Mouse (Mus musculus) limb, embryonic 15.5 days (tissue): ENCODE results near the gene Hps3. TPM values are rescaled to one million over a fixed set of nuclear protein-coding genes. Genes with fewer than 3 reads are reported as not detected.

Experiments
- ATAC-seq: fragments of 200-750 bp; cut with Nextera tagmentation; 2 replicates; pipeline ENCODE4 v1.8.0; 2017; ENCODE audit warnings: low read depth, moderate TSS enrichment; ENCODE audit not compliant: insufficient number of reproducible peaks, low FRiP score, low TSS enrichment
- H3K27ac ChIP-seq: fragments of 300-500 bp; sonication (generic); 2 replicates; pipeline ENCODE4 v1.5.1; 2015; ENCODE audit warnings: moderate library complexity, mild to moderate bottlenecking, inconsistent platforms
- H3K27me3 ChIP-seq: fragments of 300-500 bp; sonication (generic); 2 replicates; pipeline ENCODE4 v1.6.1; 2015; ENCODE audit warnings: inconsistent platforms
- H3K36me3 ChIP-seq: fragments of 300-500 bp; sonication (generic); 2 replicates; pipeline ENCODE4 v1.6.1; 2015; ENCODE audit warnings: inconsistent platforms
- H3K4me1 ChIP-seq: fragments of 300-500 bp; sonication (generic); 2 replicates; pipeline ENCODE4 v1.6.1; 2015; ENCODE audit warnings: inconsistent platforms
- H3K4me2 ChIP-seq: fragments of 300-500 bp; sonication (generic); 2 replicates; pipeline ENCODE4 v1.6.1; 2015; ENCODE audit warnings: mild to moderate bottlenecking, inconsistent platforms
- H3K4me3 ChIP-seq: fragments of 300-500 bp; sonication (generic); 2 replicates; pipeline ENCODE4 v1.5.1; 2015; ENCODE audit warnings: mild to moderate bottlenecking, inconsistent platforms
- H3K9ac ChIP-seq: fragments of 300-500 bp; sonication (generic); 2 replicates; pipeline ENCODE4 v1.6.1; 2015; ENCODE audit warnings: inconsistent platforms
- H3K9me3 ChIP-seq: fragments of 300-500 bp; sonication (generic); 2 replicates; pipeline ENCODE4 v1.6.1; 2016; ENCODE audit warnings: inconsistent platforms
- WGBS: fragments of 180-500 bp; shearing (Covaris S2); methylation state at CpG from one replicate; pipeline ENCODE4 v1.1.7; 2015; 5-methylcytosine and 5-hydroxymethylcytosine counted together
- polyA plus RNA-seq: library from polyadenylated mRNA; unstranded; fragments of >200 nt; fragmentation: Nextera tagmentation; extraction: Ambion mirVana; gene quantifications from 2 replicates; pipeline ENCODE4 v1.2.1, GENCODE M21; 2015

Gene Hps3
- polyA plus RNA-seq, 1 experiment from 2014 or later = 9.3 TPM

DNA sequence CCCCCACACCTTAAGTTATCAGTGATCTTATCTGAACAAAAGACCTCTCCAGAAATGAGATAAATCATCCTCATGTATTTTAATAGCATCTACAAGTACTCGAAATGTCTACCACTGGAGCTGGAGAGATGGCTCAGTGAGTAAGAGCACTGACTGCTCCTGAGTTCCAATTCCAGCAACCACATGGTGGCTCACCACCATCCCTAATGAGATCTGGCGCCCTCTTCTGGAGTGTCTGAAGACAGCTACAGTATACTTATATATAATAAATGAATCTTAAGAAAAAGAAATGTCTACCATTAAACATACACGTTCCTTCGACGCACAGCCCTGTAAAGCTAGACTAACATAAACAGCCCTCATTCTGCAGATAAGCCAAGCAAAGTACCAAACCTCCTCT is 32.3 kb downstream of the Hps3 start:
- Histone ChIP-seq H3K4me3 (no peak overlapping the region), H3K9me3 (no peaks in the 10 kb centered on the region), H3K36me3 (peaks cover 8% of the 10 kb centered on the region), H3K4me1 (no peaks in the 10 kb centered on the region), H3K27me3 (no peaks in the 10 kb centered on the region), H3K27ac (no peak overlapping the region), H3K4me2 (no peak overlapping the region), H3K9ac (no peak overlapping the region)
- ATAC-seq = no peak
- WGBS = 79% methylated on average over 5 of the region's 5 CpGs

DNA sequence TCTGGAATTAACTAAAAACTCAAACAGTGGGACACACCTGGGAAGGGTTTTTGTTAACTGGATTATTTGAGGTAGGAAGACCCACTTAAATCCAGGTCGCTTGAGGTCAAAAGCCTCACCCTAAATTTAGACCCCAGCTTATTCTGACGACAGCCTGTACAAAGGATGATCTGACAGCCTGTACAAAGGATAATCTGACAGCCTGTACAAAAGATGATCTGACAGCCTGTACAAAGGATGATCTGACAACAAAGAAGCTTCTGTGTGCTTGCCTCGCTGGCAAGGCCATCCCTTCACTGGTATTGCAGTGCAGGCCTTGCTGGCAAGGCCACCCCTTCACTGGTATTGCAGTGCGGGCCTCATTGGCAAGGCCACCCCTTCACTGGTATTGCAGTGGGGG is 34.3 kb downstream of the Hps3 start:
- WGBS = 86% methylated on average over 4 of the region's 4 CpGs
- ATAC-seq = no peak
- Histone ChIP-seq H3K4me3 (no peak overlapping the region), H3K9ac (no peak overlapping the region), H3K4me2 (no peak overlapping the region), H3K36me3 (peaks cover 12% of the 10 kb centered on the region), H3K9me3 (no peaks in the 10 kb centered on the region), H3K27ac (no peak overlapping the region), H3K4me1 (no peaks in the 10 kb centered on the region), H3K27me3 (no peaks in the 10 kb centered on the region)

DNA sequence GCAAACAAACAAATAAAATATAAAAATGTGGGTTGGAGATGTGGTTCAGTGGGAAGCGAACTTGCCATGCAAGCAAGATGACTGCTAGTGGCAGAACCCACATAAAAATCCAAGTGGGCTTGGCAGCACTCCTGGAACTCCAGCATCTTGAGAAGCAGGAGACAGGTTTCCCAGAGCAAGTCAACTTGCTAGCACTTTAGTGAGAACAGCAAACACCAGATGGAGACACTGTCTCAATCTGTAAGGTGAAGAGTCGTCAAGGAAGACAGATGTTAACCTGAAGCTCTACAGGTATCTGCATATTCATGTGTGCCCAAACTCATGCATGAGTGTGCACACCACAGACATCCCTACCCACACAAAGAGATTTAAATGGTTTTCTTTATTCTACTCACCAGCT is 35.6 kb downstream of the Hps3 start:
- no peak overlapping the region for H3K9ac ChIP-seq
- no peaks in the 10 kb centered on the region for H3K9me3 ChIP-seq
- no peak overlapping the region for H3K27ac ChIP-seq
- H3K36me3 ChIP-seq = peaks cover 12% of the 10 kb centered on the region
- no peak overlapping the region for H3K4me2 ChIP-seq
- no peak for ATAC-seq
- WGBS = 86% methylated on average over 2 of the region's 2 CpGs
- no peaks in the 10 kb centered on the region for H3K4me1 ChIP-seq
- H3K4me3 ChIP-seq = no peak overlapping the region
- no peaks in the 10 kb centered on the region for H3K27me3 ChIP-seq

DNA sequence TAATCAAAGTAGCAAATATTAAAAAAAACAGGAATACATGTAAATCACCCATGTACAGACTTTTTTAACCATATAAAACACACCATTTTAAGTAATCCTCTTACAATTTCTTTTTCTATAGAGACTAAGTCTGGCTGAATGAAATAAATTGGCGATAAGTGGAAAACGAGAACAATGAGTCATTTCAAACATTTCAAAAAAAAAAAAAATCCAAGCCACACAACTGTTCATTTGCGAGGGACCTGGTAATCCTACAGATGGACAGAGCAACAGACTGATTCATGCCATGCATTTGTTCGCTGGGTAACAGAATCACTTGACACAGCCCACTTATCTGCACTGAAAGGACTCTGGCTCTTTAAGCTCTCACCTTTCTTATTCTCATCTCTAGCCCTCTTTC is 42.7 kb downstream of the Hps3 start:
- H3K9ac ChIP-seq = no peak overlapping the region
- H3K9me3 ChIP-seq = no peaks in the 10 kb centered on the region
- no peak overlapping the region for H3K27ac ChIP-seq
- no peaks in the 10 kb centered on the region for H3K27me3 ChIP-seq
- no peaks in the 10 kb centered on the region for H3K4me1 ChIP-seq
- H3K4me2 ChIP-seq = no peak overlapping the region
- peaks cover 4% of the 10 kb centered on the region for H3K36me3 ChIP-seq
- 74% methylated on average over 4 of the region's 4 CpGs for WGBS
- no peak overlapping the region for H3K4me3 ChIP-seq
- no peak for ATAC-seq

DNA sequence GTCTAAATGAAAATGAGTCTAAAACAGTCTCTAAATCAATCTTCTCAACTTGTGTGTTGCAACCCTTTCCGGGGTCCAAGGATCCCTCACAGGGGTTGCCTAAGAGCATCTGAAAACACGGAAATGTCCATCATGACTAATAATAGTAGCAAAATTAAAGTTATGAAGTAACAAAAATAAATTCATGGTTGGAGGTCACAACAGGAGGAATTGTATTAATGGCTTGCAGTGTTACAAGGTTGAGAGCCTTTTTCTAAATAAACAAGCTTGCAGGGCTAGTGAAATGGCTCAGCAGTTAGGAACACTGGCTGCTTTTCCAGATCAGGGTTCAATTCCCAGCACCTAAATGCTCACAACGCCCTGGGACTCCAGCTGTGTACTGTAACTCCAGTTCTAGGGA is 45.1 kb downstream of the Hps3 start:
- Histone ChIP-seq H3K27ac (no peak overlapping the region), H3K9me3 (no peaks in the 10 kb centered on the region), H3K4me2 (no peak overlapping the region), H3K4me1 (no peaks in the 10 kb centered on the region), H3K27me3 (no peaks in the 10 kb centered on the region), H3K4me3 (no peak overlapping the region), H3K36me3 (no peaks in the 10 kb centered on the region), H3K9ac (no peak overlapping the region)
- WGBS = 70% methylated on average over 3 of the region's 3 CpGs
- no peak for ATAC-seq

DNA sequence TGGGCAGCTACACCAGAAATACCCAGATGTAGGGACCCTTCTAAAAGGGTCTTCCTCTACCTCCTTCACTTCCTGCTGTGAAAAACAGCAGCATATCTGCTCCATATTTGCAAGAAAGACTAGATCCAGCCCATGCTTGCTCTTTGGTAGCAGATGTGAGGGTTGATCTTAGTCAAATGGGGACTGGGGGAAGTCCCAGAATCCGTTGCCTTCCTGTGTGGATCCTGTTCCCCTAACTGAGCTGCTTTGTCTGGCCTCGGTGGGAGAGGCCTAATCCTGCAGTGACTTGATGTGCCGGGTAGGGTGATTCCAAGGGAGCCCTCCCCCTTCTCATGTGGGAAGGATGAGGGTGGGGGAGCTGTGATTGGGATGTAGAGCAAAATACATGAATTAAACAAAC is 49.0 kb downstream of the Hps3 start:
- Histone ChIP-seq H3K36me3 (no peaks in the 10 kb centered on the region), H3K9me3 (no peaks in the 10 kb centered on the region), H3K4me2 (no peak overlapping the region), H3K4me1 (no peaks in the 10 kb centered on the region), H3K27me3 (no peaks in the 10 kb centered on the region), H3K4me3 (no peak overlapping the region), H3K27ac (no peak overlapping the region), H3K9ac (no peak overlapping the region)
- no peak for ATAC-seq
- WGBS = 33% methylated on average over 3 of the region's 3 CpGs

DNA sequence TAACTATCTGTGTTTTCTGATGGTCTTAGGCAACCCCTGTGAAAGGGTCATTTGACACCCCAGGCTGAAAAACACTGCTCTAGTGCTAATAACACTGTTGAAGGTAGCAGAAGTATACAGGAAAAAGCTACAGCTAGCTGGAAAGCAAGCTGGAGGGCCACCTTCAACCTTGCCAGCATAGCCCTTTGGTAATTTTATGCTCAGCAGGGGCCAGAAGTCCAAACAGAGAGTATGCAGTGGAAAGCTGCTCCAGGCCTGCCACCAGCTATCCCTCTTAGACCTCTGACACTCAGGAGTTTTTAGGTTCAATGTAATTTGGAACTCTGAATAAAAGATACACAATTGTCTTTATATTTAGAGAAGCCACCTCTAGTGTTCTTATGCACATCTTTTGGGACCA is 52.3 kb downstream of the Hps3 start:
- H3K27me3 ChIP-seq = no peaks in the 10 kb centered on the region
- H3K4me1 ChIP-seq = no peaks in the 10 kb centered on the region
- no peak overlapping the region for H3K27ac ChIP-seq
- no peak for ATAC-seq
- no peak overlapping the region for H3K4me3 ChIP-seq
- no peak overlapping the region for H3K4me2 ChIP-seq
- H3K9ac ChIP-seq = no peak overlapping the region
- H3K36me3 ChIP-seq = no peaks in the 10 kb centered on the region
- no peaks in the 10 kb centered on the region for H3K9me3 ChIP-seq

DNA sequence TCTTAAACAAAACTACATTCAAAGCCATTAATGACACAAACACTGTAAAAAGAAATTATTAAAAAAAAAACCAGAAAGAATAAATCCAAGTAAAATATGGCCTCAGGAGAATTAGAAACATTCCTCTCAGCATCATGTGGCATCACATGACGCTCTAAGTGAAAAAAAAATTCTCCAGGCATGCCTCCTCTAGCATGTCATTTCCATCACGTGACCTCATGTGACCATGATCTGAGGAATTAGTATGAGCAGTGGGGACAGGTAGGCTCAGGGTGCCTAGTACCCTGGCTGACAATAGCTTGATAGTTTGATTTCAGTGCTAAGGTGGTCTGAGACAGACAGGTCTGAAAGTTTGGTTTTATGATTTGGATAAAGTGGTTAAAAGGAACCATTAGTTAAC is 54.0 kb downstream of the Hps3 start:
- Histone ChIP-seq H3K4me3 (no peak overlapping the region), H3K27me3 (no peaks in the 10 kb centered on the region), H3K4me2 (no peak overlapping the region), H3K9ac (no peak overlapping the region), H3K27ac (no peak overlapping the region), H3K4me1 (no peaks in the 10 kb centered on the region), H3K36me3 (no peaks in the 10 kb centered on the region), H3K9me3 (no peaks in the 10 kb centered on the region)
- ATAC-seq = no peak
- 70% methylated on average over 2 of the region's 2 CpGs for WGBS

DNA sequence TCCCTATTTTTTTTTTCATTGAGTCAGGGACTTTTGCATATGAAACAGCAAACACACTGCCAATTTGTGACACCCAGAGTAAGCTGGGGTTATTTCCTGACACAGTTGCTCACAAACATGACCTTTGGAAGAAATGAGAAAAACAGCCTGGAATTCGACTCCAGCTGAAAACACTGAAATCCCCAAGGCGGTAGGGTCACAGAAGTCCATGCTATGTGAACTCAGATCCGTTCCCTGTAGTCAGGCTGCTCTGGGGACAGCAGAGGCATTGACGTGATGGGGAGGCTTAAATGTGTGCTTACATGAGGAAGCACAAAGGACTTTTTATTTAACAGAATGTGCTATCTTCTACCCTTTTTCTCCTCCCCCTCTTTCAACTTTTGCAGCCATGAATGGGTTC is 56.6 kb downstream of the Hps3 start:
- no peaks in the 10 kb centered on the region for H3K27me3 ChIP-seq
- no peaks in the 10 kb centered on the region for H3K9me3 ChIP-seq
- WGBS = 41% methylated on average over 4 of the region's 4 CpGs
- no peak for ATAC-seq
- no peaks in the 10 kb centered on the region for H3K4me1 ChIP-seq
- H3K27ac ChIP-seq = no peak overlapping the region
- no peak overlapping the region for H3K9ac ChIP-seq
- H3K36me3 ChIP-seq = no peaks in the 10 kb centered on the region
- no peak overlapping the region for H3K4me2 ChIP-seq
- no peak overlapping the region for H3K4me3 ChIP-seq

DNA sequence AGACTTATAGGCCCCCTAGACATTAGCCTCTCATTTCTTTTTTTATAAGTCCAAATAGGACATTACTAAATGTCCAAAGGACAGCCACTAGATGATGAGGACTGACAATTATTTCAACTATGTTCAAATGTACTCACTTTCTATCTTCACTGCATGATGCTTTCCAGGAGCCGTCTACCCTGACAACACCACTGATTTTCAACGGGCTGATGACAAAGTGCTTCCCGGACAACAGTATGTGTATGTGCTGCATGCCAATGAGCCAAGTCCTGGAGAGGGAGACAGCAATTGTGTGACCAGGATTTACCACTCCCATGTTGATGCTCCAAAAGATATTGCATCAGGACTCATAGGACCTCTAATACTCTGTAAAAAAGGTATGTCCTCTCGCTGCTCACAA is 69.0 kb downstream of the Hps3 start:
- Histone ChIP-seq H3K4me1 (no peaks in the 10 kb centered on the region), H3K36me3 (no peaks in the 10 kb centered on the region), H3K4me3 (no peak overlapping the region), H3K27me3 (no peaks in the 10 kb centered on the region), H3K27ac (no peak overlapping the region), H3K4me2 (no peak overlapping the region), H3K9me3 (no peaks in the 10 kb centered on the region), H3K9ac (no peak overlapping the region)
- 86% methylated on average over 4 of the region's 4 CpGs for WGBS
- ATAC-seq = no peak

DNA sequence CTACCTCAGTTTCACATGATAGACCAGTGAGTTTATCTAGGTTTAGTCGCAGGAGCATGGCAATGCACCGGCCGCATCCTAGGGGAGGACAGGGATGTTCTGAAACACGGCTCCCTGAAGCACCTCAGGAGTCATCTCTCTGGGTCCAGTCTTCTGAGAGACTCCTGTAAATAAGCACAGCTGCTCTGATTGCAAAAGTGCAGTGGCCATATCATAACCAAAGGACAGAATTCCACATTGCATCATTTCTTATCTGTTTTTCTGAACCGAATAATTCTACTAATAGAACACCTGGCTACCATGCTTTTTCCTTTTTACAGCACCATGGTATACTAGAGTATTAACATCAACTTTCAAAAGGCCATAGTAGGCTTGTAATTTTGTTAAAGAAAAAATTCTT is 69.9 kb downstream of the Hps3 start:
- Histone ChIP-seq H3K4me2 (no peak overlapping the region), H3K9me3 (no peaks in the 10 kb centered on the region), H3K9ac (no peak overlapping the region), H3K27ac (no peak overlapping the region), H3K4me1 (no peaks in the 10 kb centered on the region), H3K27me3 (no peaks in the 10 kb centered on the region), H3K4me3 (no peak overlapping the region), H3K36me3 (no peaks in the 10 kb centered on the region)
- ATAC-seq = no peak
- WGBS = 81% methylated on average over 5 of the region's 5 CpGs

DNA sequence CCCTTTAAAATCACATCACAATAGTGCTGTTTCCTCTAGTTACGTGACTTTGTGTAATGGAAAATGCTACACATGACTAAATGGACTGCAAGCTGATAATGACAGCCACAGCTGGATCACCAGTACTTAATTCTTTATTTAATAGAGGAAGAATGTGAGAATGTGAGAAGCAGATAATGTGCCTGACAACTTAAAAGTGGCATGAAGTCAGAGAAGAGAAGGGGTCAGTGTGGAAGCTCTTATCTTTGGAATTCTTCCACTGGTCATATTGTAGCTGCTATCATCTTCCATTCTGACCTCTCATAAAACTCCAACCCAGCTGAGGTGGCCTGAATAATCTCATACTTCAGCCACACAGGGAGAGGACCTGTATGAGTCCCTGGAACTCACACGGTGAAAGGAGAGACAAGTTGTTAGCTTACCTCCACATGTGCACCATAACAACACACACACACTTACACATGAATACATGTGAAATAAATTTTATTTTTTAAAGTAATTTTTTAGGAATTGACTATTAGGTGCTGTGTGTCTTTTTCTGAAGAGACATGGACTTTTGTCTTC is 70.4 kb downstream of the Hps3 start:
- ATAC-seq = no peak
- no peak overlapping the region for H3K9ac ChIP-seq
- H3K9me3 ChIP-seq = no peaks in the 10 kb centered on the region
- H3K4me2 ChIP-seq = no peak overlapping the region
- no peaks in the 10 kb centered on the region for H3K4me1 ChIP-seq
- no peaks in the 10 kb centered on the region for H3K36me3 ChIP-seq
- WGBS = 69% methylated on average over 2 of the region's 2 CpGs
- no peak overlapping the region for H3K4me3 ChIP-seq
- no peak overlapping the region for H3K27ac ChIP-seq
- H3K27me3 ChIP-seq = no peaks in the 10 kb centered on the region

DNA sequence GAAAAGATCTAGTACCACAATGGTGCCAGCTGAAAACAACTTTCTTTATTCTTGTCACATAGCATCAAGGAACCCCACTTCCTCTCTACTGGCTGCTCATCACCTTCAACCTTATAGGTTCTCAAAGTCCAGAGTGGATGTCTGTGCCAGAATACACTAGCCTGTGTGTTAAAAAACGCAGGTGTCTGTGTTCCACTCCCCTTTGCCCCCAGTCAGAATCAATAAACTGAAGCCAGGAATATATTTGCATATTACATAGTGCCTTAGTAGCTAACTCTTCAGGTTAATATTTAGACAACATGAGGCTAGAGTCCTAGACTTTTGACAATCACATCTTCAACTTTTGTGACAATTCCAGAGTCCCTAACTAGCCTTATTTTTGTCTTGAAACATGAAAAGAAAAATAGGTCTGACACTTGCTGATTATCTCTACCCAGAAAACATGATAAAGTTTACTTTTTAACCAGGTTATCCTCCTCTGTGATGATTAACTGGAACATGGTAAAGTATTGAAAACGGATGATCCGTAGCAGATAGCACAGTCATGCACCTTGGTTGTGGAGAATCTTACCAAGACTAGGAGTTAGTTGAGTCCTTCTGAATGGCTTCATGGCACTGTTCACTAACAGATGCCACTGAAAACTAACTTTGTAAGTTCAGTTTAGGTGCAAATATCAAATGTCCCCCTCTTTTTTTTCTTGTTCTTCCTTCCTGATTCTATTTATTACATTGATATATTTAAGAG is 72.2 kb downstream of the Hps3 start:
- H3K4me2 ChIP-seq = no peak overlapping the region
- no peak overlapping the region for H3K9ac ChIP-seq
- no peaks in the 10 kb centered on the region for H3K36me3 ChIP-seq
- no peak for ATAC-seq
- no peaks in the 10 kb centered on the region for H3K4me1 ChIP-seq
- H3K4me3 ChIP-seq = no peak overlapping the region
- H3K9me3 ChIP-seq = no peaks in the 10 kb centered on the region
- no peaks in the 10 kb centered on the region for H3K27me3 ChIP-seq
- WGBS = 82% methylated on average over 3 of the region's 3 CpGs
- no peak overlapping the region for H3K27ac ChIP-seq
